Mouse (Mus musculus): ENCODE measurements at regions not wholly inside any gene's neighbourhood (a gene's known extent, or its start where the extent isn't known, plus 50 kb on each side); places are given as distances from the start of the nearest gene placed in this dataset.

- TF ChIP-seq POLR2A (IDR thresholded peaks at IDR 0.05; ENCODE audit: borderline replicate concordance, low read depth, low read length), result no peak
- TF ChIP-seq CTCF (IDR thresholded peaks at IDR 0.05; ENCODE audit: low read depth, low read length), result no peak
Measured at GRCm38 (mm10) chr11:19351243-19351787, 332.5 kb upstream of the Meis1 start.

Measured in bone marrow macrophage, adult 2 months (primary cell).